Mouse (Mus musculus) bone marrow macrophage, adult 2 months (primary cell): ENCODE data around the gene Ubtd2.

Experiments
- CTCF ChIP-seq: IDR thresholded peaks from 2 replicates; pipeline ENCODE4 v1.5.1; 2012; ENCODE audit warnings: low read depth, mild to moderate bottlenecking, low read length, moderate library complexity
- POLR2A ChIP-seq: IDR thresholded peaks from 2 replicates; pipeline ENCODE4 v1.6.1; 2012; ENCODE audit warnings: mild to moderate bottlenecking, low read depth, low read length, borderline replicate concordance

- no peak for TF ChIP-seq POLR2A
- TF ChIP-seq CTCF, result no peak
Measured at GRCm38 (mm10) chr11:32535646-32536045, 80.5 kb downstream of the Ubtd2 start.
